ENCODE assay signal across 8 mouse cellular contexts in genomic region chr19:40271308-40271892, GRCm38 (mm10). TPM values are rescaled to one million over a fixed set of nuclear protein-coding genes. Genes with fewer than 3 reads are reported as not detected.
DNase-seq lines count a peak whose midpoint lies in the region; ATAC-seq and TF ChIP-seq lines count a peak whose summit lies in the region.

Pdlim1 (minus strand) TSS chr19:40271842.

- H3K4me3 ChIP-seq in lung, adult 2 months (replicated peaks; ENCODE audit: extremely low read depth, low read depth, low read length), result peak within 1 kb of the TSS; percentile 88
- peak within 1 kb of the TSS; percentile 49 for H3K4me3 ChIP-seq in neural tube, embryonic 14.5 days (ENCODE audit: low read depth, low read length)

- TF ChIP-seq CTCF in Patski (IDR thresholded peaks at IDR 0.05), result no peak
- TF ChIP-seq CTCF in lung, adult 2 months (IDR thresholded peaks at IDR 0.05; ENCODE audit: insufficient read depth, low read length), result no peak

- peak within 1 kb of the TSS; percentile 32; the same call in 1 of the 2 replicates for H3K9ac ChIP-seq in neural tube, embryonic 14.5 days (replicated peaks; ENCODE audit: low read depth, low read length)

- H3K27ac ChIP-seq in neural tube, embryonic 14.5 days (ENCODE audit: low read depth, low read length), result no peak within 1 kb of the TSS

- ATAC-seq in Patski, result peak; percentile 85
- peak; percentile 67; the same call in 1 of the 2 replicates for ATAC-seq in neural tube, embryonic 14.5 days (ENCODE audit: low read depth)

- DNase-seq in 3134 (ENCODE audit: extremely low read depth, insufficient read length, low spot score) (peak; percentile 87), Patski (ENCODE audit: low read depth, low spot score) (no peak)
- peak; percentile 75 for DNase-seq in embryo, embryonic 9.5 days (ENCODE audit: extremely low spot score)
- DNase-seq in heart, adult 8-10 months (ENCODE audit: low spot score), result peak; percentile 82
- peak; percentile 36 to 40 for DNase-seq in kidney, adult 8-10 months
- DNase-seq in lung, adult 2 months, result peak; percentile 78
- peak; percentile 76 for DNase-seq in thymus, postnatal 25 days

- peak; percentile 80; the same call in 1 of the 2 replicates for TF ChIP-seq POLR2A in lung, adult 2 months (IDR thresholded peaks at IDR 0.05; ENCODE audit: borderline replicate concordance, extremely low read depth, low read depth, low read length)

- H3K27me3 ChIP-seq in Patski, result no peaks in the 10 kb centered on the region
- peaks cover 17% of the 10 kb centered on the region for H3K27me3 ChIP-seq in neural tube, embryonic 14.5 days (ENCODE audit: control insufficient read depth, insufficient read depth, low read length)

- H3K4me1 ChIP-seq in lung, adult 2 months (ENCODE audit: control insufficient read depth, insufficient read depth, low read length), result peaks cover 6% of the 10 kb centered on the region; the same call in 1 of the 2 replicates
- H3K4me1 ChIP-seq in neural tube, embryonic 14.5 days (ENCODE audit: control insufficient read depth, insufficient read depth, low read length), result peaks cover 2% of the 10 kb centered on the region; the same call in 1 of the 2 replicates

- in situ Hi-C loops in Patski (cut with MboI; ENCODE audit: low pct_unique_long_range_greater_than_20kb), result no loop called here

- no peaks in the 10 kb centered on the region for H3K9me3 ChIP-seq in neural tube, embryonic 14.5 days (ENCODE audit: control insufficient read depth, low read length)

- under 1% methylated on average over 54 of the region's 54 CpGs for WGBS in lung, adult 2 months
- 1% methylated on average over 39 of the region's 54 CpGs for WGBS in neural tube, embryonic 14.5 days

- POLR2A ChIA-PET in Patski (lab: Charles Lee), result no interaction called here

- no peaks in the 10 kb centered on the region for H3K36me3 ChIP-seq in neural tube, embryonic 14.5 days (ENCODE audit: control insufficient read depth, insufficient read depth, low read length)

- CTCF ChIA-PET in Patski (lab: Charles Lee), result interaction anchor here (1.2 kb wide), 1 partner anchor 72 kb away, joined by 3 read pairs; no protein-coding TSS in a partner anchor

- peak within 1 kb of the TSS; percentile 99 for H3K4me2 ChIP-seq in neural tube, embryonic 14.5 days (ENCODE audit: low read depth, low read length)

RNA-seq across cellular contexts. Expression of gene Pdlim1, which starts in this region (rescaled TPM):
- 13.5 TPM for polyA plus RNA-seq in Patski (2021)
- 100 to 1,000 TPM; 114 to 157 (median 136) TPM for total RNA-seq in heart, adult 8-10 months (2022)
- 119 and 148 TPM in 2 replicates for polyA plus RNA-seq in lung, adult 2 months (2012; rRNA removed)
- polyA plus RNA-seq in neural tube, embryonic 14.5 days (2014; fragmentation: Nextera tagmentation; extraction: Ambion mirVana), result 3.2 and 13.6 TPM in 2 replicates
